Mouse (Mus musculus) kidney, postnatal 4 days (tissue): Measurements from ENCODE around the gene Pdcd4.
"Not testable (repeated sequence)": the region's sequence is repeated elsewhere in the genome, so short reads cannot be mapped to it uniquely, and the experiment has no call there.

ENCODE experiments used
- DNase-seq, 2 experiments: peaks; one replicate each; pipeline ENCODE4 v3.0.0; 2021; ENCODE audit warnings: mixed read lengths in 2 of 2

The Pdcd4 gene

DNA sequence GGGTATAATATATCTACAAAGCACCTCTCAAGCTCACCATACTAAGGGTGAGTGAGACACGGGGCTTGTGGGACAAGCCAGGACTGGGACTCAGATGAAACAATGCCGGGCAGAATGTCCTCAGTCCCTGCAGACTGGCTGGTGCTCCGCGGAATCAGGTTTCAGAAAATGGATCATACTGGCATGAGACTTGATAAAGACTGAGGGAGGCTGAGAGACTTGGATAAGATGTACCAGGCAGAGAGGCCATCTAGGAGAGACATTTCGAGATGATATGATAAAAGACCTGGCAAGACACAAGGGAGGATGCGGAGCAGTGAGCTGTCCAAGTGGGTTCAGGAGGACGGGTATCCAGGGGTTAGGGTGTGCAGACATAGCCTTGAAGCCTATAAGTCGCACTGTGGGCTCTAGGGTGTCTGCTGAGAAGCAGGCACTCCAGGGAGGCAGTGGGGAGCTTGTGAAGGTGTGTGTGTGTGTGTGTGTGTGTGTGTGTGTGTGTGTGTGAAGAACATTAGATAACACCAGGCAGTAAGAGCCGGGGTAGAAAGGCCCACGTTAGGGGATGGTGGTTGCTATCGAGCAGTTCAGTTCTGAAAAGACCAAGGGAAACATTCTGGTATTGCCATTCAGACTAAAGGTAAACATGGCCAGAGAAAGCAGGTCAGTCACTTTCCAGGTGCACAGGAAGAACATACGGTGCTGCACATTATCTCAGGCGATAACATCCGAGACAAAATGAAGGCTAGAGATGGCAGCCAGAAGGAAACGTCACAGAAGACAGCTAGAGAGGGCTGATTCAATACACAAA is 10.1 kb downstream of the Pdcd4 start:
- no peak for DNase-seq

DNA sequence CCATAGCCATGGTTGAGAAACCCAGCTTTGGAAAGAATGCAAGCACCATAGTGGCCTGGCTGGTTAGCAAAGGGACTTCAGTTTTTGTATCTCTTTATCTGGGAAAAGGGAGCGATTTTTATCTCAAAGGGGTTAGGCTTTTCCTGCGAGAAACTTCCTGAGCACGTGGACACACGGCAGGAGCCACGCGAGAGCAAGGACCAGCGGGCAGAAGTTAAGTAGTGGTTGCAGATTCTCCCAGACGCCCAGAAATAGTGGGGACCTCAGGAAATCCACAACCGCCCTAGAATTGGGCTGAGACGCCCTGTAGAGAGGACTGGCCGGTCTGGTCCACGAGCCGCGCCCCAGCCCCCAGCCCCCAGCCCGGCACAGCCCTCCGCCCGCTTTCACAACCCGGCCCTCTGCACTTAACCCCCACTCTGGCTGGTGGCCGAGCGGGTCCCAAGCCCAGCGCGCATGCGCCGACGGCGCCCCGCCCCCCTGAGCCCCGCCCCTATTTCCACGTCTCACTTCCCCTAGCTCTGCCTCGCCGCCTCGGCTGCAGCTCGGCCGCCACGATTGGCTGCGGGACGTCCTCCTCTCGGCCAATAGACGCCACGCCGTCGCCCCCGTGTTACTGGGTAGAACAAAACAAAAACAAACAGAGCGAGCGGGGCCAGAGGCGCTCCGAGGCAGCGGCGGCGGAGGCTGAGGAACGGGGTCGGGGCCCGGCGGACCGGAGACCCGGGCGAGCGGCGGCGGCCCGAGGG is 10.9 kb downstream of the Pdcd4 start:
- DNase-seq: peak; percentile 96 to 99

DNA sequence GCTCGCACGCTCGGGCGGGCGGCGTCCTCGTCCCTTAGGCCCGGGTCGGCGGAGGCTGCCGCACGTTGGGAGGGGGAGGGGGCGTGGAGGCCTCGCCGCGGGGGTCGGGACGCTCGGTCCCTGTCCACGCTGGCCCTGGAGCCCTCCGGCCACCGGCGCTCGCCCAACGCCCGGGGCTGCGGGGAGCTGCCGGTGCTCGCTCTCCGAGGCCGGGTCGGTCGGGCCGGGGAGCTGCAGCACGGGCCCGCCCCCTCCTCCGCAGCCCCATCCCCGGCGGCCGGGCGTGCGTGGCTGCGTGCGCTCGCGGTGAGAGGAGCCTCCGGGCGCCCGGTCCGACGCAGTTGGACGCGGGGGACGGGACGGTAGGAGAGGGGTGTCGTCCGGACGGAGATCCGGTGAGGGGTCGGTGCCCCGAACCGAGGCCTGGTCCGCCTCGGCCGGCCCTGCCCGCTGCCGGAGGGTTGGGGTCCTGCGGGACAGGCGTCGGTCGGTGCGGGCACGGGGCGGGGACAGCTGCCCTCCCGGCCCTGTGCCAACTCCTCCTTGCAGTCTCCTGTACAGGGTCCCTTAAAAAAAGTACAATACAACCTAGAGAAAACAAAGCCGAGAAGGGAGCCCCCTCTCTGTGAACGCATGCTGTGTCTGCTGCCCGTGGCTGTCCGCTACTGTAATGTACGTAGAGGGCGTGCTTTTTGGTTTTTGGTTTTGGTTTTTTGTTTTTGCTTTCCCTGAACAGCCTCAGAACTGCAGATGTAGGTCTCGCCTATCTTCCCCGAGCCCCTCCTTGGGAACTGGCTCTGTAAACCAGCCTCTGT is 11.7 kb downstream of the Pdcd4 start:
- peak; percentile 69 to 80 for DNase-seq

DNA sequence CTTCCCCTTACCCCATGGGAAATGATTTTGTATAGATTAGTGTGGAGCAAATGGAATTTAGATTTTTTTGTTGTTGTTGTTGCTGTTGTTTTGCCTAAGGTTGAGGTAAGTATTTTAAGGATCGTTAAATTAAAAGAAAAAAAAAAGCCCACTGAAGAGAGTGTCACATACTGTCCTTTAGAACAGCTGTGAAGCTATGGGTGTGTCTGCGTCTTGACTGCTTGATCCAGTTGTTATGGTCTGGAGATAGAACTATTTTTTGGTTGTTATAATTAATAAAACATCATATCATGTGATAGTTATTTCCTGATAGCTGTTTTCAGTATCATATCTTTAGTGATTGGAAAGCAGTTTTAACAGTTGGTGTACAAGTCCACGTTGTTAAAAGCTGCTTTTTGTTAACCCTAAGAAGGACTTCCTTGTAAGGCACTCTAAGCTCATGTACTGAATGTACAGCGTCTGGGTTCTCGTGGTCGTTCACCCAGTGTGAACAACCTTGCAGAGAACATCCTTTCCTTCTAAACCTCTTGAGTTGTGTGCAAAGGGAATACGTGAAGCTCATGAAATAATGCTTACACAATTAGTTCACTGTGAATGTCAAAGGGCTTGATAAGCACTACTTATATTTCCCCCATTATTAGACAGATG is 12.9 kb downstream of the Pdcd4 start:
- DNase-seq: no peak

DNA sequence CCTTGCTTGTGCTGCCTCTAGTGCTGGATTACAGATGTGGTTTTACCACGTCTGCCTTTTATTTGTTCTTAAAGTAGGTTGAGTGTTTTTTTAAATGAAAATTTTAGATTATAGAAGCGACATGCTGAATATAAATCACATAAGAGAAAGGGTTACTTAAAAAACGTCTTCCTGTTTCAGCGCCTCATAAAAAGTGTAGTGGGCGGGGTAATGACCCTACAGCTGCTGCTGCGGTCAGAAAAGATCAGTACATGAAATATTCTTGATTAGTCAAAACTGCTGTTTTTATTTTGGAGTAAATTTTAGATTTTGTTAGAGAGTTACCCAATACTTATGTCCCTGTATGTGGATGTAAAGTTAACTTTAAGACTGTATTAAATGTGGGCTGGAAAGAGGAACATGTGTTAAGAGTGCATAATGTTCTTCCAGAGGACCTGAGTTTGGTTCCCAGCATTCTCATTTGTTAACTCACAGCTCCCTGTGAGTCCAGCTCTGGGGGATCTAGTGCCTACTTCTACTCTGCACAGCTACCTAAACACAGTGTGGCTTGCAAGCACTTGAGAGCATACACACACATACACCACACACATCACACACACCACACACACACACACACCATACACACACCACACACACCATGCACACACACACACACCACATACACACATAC is 14.1 kb downstream of the Pdcd4 start:
- DNase-seq: peak; percentile 40 to 42

DNA sequence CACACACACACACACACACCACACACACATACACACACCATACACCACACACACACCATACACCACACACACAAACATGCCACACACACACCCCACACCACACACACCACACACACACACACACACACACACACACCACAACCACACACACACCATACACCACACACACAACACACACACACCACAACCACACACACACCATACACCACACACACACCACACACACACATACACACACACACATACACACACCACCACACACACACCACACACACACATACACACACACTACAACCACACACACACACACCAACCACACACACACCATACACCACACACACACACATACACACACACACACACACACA is 14.7 kb downstream of the Pdcd4 start:
- not testable (repeated sequence) for DNase-seq

DNA sequence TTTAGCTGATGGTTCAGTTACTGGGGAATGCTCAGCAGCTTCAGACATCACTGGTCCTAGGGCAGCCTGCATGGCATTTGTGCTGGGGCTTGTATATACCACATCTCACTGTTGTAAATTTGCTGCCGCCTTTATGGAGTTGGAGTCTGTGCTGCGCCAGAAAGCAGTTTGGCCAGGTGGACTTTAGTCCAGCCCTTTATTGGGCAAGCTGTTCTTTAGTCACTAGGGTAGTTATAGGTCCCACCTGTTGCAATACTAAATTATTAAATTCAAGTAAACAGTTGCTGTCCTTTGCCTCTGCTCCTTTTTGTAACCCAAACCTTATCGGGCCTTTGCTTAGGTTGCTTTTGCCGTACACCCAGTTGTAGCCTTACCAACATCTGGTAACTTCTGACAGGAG is 22.9 kb downstream of the Pdcd4 start:
- no peak for DNase-seq

DNA sequence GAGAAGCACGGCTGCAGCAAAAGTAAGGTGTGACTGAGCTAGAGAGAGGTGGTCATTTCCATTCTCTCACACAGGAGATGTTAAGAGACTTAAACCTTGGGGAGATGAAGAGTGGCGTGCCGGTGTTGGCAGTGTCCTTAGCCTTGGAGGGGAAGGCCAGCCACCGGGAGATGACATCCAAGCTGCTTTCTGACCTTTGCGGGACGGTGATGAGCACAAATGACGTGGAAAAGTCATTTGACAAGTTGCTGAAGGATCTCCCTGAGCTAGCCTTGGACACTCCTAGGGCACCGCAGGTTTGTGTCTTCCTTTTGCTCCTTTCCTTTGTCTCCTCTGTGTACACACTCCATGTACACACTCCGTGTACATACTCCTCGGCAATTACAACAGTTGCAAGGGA is 27.5 kb downstream of the Pdcd4 start:
- DNase-seq: no peak

DNA sequence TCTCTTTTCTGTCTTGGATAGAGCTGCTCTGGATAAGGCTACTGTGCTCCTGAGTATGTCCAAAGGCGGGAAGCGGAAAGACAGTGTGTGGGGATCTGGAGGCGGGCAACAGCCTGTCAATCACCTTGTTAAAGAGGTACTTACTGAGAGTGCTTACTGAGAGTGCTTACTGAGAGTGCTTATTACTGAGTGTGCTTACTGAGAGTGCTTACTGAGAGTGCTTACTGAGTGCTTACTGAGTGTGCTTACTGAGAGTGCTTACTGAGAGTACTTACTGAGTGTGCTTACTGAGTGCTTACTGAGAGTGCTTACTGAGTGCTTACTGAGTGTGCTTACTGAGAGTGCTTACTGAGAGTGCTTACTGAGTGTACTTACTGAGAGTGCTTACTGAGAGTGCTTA is 30.0 kb downstream of the Pdcd4 start:
- DNase-seq: not testable (repeated sequence)

DNA sequence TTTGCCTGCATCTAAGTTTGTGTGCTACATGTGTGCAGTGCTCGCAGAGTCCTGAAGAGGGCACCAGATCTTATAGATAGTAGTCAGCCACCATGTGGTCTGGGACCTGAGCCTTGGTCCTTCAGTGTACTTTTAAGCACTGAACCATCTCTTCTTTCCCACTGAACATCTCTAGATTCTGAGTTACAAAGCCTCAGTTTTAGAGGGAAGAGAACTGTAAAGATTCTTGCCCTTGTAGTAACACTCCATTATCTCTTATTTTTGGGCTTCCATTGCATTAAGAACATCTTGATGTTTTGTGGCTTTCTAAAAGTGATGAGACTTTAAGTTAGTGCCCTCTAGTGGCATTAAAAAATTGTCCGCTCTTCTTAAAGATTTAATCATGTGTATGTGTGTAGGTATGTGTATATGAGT is 33.3 kb downstream of the Pdcd4 start:
- peak; percentile 62 to 68 for DNase-seq

DNA sequence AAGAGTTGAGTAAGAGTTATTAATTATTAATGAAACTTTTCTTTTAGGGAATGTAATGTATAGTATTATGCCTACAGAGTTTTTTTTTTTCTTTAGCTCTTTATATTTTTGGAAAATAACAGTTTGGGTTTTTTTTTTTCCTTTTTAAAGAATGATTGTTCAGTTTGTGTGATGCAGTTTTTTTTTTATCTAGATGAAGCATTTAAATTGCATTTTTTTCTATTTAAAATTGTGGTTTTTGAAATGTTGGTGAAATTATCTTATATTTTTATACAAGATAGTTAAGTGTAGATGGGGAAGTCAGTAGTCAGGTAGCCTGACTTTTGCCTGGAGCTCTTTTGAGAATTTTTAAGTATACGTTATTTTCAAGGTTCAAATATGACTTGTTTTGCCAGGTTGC is 34.7 kb downstream of the Pdcd4 start:
- DNase-seq: no peak

DNA sequence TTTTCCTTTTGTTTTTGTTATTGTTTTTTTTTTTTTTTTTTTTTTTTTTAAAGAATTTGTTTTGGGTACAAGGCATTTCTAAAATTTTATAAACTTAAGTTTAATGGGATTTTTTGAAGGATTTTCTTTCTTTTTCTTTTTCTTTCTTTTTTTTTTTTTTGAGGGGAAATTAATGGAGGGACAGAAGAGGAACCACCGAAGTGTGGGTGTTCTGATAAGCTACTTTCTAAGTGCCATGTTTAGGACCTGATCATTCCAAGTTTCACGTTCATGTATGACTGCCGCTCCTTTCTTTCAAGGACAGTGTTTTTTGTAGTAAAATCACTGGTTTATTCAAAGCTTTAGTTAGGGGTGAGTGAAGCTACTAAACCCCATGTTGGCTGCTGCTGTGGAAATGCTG is 37.2 kb downstream of the Pdcd4 start:
- DNase-seq: no peak

DNA sequence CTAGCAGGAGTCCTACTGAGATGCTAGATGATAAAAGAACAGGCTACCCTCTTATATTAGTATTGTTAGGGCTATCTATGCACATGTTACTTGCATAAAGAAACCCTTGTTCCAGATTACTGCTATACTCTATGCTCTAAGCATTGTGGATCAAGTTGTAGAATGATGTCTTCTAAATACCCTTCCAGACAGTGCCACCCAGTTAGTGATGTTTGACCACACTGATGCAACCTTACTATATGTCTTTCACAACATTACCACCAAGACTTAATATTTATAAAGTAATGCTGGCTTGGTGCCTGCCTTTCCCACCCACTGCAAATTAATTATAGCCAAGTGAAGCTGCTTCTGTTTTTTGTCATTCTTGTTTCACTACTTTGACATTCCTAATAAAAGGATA is 41.0 kb downstream of the Pdcd4 start:
- no peak for DNase-seq

DNA sequence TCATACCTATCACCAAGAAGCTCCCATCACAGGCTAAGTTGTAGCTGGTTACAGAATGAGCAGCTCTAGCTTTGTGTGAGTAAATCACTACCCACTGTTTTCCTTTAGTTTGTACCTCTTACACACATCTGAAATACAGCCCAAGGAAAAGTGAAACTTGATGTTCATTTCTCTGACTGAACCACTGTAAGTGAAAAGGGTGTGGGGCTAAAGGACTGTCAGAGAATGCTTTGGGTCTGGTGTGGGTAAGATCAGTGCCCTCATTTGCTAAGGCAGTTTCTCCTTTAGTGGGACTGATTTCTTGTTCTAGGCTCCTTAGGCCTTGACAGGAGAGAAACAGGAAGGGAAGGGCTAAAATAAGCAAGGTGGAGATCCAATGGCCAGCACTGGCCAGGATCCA is 42.0 kb downstream of the Pdcd4 start:
- DNase-seq: no peak

DNA sequence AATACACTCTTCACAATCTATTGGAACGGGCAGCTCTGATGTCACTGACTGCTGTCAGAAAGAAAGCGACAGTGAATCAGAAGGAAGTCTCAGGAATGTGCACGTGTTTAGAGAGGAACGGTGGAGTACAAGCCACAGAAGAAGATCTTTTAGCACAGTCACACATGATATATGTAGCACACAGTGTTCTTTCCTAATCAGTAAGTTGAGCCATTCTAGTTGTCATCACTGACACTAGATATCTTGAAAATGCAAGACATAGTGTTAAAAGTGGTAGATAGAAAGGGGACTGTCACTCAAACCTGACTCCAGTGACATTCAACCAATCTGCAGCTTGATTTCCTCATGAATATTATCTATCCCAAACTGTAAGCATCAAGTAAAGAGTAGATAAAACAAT is 47.4 kb downstream of the Pdcd4 start:
- DNase-seq: no peak

DNA sequence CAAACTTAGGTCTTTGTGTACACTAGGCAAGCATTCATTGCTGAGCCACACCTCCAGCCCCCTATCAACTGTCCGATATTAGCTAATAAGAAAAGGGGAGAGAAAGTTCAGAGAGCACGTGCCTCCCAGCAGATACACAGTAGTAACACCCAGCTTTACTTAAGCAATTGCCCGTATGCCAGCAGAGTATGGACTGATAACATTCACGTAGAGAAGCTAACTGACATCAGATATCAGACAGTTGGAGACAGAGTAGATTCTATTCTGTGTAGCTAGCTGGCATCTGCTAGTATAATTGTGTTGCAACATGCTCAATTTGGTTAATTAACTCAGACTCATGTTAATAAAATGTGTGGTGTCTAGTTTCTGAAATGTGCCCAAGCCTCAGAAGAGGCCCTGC is 49.1 kb downstream of the Pdcd4 start:
- DNase-seq: no peak

DNA sequence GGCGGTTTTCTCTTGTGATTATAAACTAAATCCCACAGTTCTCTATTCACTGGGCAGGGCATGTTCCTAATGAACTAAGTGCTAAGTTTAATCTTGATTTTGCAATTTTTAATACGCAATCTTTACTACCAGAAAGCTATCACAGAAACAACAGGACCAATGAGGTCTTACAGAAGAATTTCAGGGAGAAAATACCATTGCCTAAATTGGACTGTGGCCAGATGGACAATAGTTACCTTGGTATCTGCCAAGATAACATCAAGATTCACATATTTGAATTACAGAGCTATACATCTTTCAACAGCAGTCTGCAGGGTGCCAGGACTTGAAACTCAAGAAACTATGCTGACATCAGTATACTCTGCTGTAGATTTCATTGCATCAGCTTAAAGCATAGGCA is 50.3 kb downstream of the Pdcd4 start:
- no peak for DNase-seq

DNA sequence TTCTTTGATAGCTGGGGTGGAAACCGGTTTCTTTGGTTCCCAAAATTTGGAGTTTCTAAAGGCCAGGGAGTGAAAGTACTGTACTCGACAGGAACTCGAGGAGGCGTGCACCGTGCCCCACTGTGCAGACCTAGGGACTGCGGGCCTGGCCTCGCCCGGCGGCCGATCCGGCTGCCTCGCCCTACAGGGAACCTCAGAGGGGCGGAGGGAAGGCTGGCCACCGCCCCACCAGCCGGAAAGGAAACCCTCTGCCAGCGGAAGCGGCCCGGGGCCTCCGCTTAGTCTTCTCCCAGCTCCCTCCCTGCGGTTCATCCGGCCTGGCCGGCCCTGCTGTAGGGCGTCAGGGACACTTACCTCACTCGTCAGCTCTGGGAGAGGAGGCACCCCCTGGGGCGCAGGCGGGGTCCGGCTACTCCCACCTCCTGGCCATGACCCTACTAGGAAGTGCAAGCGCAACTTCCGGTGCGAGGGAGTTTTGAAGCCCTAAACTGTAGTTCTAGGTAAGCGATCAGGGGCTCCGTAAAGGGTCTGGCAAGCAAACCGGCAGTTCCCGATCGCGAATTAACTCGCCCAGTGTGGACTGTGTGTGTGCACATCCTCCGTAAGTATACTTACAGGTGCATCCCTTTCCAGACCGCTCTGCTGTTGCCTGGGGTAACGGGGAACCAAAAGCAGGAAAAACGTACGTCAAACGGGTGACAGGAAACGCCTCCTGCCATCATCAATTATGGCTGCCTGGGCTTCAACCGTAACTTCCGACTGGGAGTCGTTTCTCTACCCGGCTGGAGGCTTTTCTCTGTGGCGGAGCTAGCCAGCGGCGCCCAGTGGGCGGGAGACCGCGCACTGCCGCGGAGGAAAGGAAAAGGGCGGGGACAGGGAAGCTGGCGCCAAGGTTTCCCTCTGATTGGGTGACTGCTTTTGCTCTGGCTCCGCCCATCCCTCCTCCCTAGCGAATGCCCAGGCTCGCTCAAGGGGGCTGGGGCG is 52.1 kb downstream of the Pdcd4 start, which contains the start of the genes Shoc2 and Bbip1:
Gene Shoc2, plus strand, starts transcription at position 505 of the 984 bp plus-strand sequence.
Gene Bbip1, minus strand, starts transcription at position 826 of the 984 bp plus-strand sequence.
- peak; percentile 99 to 100 for DNase-seq

DNA sequence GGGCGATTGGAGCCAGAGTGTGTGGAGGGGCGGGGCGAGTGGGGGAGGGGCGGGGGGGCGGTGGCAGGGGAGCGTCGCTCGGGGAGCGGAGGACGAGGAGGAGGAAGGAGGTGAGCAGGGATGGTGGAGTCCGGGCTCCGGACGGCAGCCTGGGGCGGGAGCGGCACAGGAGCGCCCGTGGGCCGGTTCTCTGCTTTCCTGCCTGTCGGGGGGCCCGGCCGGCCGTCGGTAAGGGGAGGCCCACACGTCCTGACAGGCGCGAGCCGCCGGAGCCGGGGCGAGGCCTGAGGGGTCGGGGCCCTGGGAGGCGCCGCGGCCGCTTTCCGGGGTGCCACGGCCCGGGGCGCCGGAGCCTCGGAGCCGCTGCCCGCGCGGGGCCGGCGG is 52.7 kb downstream of the Pdcd4 start:
- DNase-seq: no peak

DNA sequence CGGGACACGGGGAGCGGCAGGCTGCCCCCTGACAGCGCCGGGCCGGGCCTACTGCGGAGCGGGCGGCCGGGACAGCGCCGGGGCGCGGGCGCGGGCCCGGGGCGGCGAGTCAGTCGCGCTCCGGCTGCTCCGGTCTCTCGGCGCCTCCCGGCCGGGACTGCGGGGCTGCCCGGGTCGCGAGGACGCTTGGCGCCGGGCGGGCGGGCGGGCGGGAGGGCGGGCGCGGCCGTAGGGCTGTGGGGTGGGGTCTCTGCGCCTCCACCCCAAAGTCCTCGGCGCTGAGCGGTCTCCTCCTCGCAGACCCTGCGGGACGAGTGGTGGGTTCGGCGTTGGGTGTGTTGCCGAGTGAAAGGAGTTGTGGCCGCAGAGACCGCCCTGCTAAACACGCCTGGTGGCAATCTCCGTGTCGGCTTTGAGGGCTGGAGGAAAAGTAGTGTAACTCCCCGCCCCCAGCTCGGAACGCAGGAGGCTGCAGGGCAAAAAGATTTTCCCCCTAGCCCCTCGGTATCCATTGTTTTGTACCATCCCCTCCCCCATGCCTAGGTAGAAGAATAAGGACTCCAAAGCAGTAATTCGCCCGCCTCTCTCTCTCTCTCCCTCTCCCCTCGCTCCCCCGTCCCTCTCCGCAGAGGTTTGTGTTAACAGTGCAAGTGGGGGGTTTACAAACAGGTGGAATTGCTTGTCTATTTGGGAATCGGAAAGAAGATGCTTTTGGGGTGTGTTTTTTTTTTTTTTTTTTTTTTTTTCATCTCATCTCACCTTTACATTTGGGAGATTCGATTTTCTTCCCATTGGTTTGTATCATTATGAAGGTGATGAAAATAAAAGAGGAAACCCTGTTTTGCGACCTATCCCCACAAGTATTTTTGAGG is 53.4 kb downstream of the Pdcd4 start:
- peak; percentile 68 to 76 for DNase-seq
